Mouse (Mus musculus): ENCODE measurements around the gene Minpp1.

The Minpp1 gene

DNA sequence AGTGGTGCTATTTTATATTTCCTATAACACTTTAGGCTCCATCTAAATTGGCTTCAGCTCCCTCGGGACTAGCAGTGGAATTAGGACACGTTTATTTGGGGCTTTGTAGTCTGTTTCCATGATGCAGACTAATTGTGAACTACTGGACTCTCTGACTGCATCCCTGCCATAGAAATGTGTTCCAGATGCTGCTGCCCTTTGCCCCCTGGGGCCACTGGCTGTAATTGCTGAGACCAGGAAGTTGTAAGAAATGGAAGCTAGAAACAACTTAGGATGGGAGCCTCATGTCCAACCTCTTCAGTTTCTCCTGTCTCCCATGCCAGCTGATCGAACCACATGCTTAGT, 38.9 kb downstream of the Minpp1 start:
- in situ Hi-C loops (cut with MseI, MboI), result no loop called here

GRCm38 (mm10) chr19:32527139-32527538, 41.6 kb downstream of the Minpp1 start:
- in situ Hi-C loops (cut with MseI, MboI), result no loop called here

DNA sequence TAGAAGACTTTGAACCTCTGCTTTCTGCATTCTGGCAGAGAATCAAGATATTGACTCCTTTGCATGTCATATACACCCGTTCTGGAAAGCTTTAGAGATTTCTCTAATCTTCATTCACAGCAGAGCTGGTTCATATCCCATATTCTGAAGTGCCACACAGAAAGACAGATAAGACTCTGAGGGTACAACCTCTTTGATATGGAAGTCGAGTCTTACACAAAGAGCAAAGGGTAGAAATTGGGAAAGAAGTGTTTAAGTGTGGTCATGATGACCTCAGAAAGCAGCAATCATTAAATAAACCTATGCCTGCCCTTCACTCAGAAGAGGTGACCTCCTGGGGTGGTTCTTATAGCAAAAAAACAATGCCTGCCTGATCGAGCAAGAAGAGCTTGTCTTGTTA, 43.2 kb downstream of the Minpp1 start:
- in situ Hi-C loops (cut with MseI, MboI), result no loop called here

DNA sequence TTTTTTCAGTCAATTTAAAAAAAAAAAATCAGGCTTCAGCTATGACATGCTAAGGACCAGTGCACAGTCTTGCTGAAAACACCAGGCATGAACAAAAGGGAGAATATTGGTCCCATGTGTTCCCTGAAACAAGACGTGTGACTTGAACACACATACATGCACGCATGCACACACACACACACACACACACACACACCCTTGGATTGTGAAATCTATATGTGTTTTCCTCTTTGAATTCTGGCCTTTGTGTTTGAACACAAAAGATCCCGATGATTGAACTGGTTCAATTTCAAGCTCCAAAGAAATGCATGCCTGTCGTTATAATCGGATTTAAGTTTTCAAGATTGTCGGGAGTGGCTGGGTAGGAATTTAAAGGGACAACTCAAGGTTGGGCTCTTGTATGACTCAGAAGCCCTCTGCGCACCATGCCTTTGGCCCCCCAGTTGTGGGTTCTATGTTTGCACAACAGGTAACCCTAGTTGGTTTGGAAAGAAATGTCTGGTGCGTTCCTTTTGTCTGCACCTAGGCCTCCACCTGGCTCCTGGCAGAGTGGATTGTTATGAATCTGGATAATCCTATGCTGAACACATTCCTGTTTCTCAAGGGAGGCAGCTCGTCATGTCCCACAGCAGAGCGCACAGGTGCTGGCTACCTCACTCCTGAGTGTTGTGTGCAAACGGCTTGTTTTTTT, 43.8 kb downstream of the Minpp1 start:
- in situ Hi-C loops (cut with MseI, MboI), result no loop called here

DNA sequence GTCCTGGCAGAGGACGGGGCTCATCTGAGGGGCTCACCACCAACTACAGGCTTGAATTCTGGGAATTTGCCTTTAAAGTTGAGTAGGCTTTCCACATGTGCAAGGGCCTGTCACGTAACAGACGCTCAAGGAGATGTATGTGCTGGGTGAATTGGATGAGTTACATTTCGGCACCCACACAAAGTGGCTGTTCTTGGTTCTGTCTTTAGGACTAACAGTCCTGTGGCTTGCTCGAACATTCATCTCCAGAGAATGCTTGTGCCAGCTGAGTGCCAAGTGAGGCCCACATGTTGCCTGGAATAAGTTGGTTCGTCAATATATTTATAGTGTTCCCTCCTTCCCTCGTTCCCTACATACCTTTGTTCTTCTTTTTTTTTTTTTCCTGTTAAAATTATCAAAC, 44.7 kb downstream of the Minpp1 start:
- in situ Hi-C loops (cut with MseI, MboI), result no loop called here

DNA sequence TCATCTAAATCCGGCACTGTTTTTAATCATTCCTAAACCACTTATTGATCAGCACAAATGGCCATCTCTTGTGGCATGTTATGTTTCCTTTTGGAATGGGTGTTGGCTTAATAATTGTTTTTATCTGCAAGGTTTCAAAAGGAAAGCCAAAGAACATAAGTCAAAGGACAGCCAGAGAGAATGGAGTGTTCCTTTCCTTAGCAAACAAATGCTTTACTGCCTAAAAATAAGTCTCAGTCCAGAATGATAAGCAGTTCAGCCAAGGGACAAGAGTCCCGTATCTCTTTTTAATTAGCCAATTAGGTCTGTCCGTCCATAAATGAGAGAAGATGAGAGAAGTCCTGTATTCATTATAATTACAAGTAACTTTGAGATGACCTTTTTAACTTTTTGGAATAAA, 46.8 kb downstream of the Minpp1 start:
- in situ Hi-C loops (cut with MseI, MboI), result no loop called here

DNA sequence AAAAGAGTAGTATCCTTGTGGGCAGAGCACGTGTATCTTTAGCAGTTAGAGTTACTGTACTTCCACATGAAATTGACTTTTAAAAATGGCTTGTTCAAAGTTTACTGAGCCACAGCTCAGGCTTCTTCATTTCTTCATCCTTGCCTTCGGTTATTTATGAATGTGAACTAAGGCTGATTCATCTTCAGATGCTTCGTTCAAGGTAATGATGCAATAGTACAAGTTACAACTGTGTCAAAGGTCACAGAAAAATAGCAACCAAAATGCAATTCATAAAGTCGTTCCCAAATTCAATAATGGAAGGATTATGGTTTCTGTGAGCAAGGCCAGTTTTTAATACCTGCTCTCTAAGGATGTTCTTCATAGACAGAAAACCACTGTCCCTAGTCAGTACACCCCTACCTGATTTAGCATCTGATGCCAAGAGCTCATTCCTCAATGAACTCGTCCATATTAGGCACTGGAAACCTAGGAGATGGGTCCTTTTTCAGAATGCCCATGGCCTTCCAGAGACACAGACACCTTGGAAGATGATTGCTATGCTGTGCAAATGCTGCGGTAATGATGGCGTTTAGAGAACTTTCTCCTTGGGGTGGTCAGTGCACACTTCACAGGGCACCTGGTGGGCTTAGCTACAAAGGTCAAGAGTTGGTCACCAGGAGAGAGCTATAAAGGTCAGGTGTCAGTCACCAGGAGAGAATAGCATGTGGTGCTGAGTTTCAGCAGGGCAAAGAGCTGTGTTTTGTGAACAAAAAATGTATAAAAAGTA, 47.4 kb downstream of the Minpp1 start:
- in situ Hi-C loops (cut with MseI, MboI), result no loop called here

DNA sequence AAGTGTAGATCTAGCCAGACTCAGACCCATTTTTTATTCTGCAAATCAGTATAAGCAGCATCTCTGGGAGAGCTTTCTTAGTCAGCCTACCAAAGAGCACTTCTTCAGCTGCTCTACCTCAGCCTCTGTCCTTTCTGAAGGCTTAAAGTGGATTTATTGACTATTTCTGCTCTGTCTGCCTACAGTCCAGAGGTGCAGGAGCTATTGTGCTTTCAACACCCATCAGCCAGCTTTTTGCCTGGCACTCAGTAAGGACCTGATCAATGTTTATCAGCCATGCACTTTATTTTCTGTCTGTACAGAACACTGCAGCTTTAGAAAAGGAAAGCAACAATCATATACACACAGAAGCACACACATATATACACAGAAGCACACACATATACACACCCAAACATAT, 49.3 kb downstream of the Minpp1 start:
- in situ Hi-C loops (cut with MseI, MboI), result no loop called here

- in situ Hi-C loops (cut with MseI, MboI), result no loop called here
Observed at GRCm38 (mm10) chr19:32542784-32543490, 57.4 kb downstream of the Minpp1 start.

DNA sequence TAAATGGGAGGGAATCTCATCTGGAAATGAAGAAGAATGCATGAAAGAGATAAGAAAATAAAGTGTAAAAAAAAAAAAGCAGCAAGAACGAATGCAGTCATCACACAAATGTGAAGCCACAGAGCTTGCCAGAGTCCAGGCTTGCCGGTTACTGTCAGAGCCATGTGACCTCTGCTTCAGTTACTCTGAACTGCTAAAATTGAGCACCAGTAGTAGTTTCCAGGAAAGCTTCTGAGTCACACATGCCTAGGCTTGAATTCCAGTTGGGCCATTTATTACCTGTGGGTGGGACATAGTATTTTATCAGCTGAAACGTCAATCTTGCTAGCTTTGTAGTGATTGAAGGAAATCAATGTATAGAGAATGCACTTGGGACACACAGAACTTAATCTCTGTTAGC, 61.8 kb downstream of the Minpp1 start:
- in situ Hi-C loops (cut with MseI, MboI), result no loop called here

DNA sequence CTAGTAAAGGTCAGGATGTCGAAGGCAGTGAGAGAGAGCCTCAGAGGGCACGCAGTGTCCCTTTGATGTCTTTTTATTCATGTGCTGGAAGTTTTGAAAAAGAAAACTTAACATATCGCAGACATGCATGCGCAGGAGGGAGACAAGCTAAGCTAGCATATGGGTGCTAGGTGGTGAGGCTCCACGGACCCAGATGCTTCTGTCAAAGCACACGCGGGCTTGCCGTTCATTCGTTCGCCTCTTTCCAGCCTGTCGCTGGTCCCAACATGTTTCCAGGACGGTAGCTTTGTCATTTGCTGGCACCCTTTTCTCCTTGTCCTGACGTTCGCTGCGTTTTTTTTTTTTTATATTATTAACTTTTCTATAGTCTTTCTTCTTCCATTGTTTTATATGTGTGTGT, 62.6 kb downstream of the Minpp1 start:
- in situ Hi-C loops (cut with MseI, MboI), result no loop called here

- in situ Hi-C loops (cut with MseI, MboI), result no loop called here
Observed at GRCm38 (mm10) chr19:32550446-32550845, 64.9 kb downstream of the Minpp1 start.

- in situ Hi-C loops (cut with MseI, MboI), result no loop called here
Observed at GRCm38 (mm10) chr19:32551442-32551841, 65.9 kb downstream of the Minpp1 start.

GRCm38 (mm10) chr19:32552106-32552505, 66.5 kb downstream of the Minpp1 start:
- in situ Hi-C loops (cut with MseI, MboI), result no loop called here

- in situ Hi-C loops (cut with MseI, MboI), result no loop called here
Observed at GRCm38 (mm10) chr19:32553310-32553709, 67.7 kb downstream of the Minpp1 start.

- in situ Hi-C loops (cut with MseI, MboI), result no loop called here
Observed at GRCm38 (mm10) chr19:32555257-32555656, 69.7 kb downstream of the Minpp1 start.
